In the genomic region with DNA sequence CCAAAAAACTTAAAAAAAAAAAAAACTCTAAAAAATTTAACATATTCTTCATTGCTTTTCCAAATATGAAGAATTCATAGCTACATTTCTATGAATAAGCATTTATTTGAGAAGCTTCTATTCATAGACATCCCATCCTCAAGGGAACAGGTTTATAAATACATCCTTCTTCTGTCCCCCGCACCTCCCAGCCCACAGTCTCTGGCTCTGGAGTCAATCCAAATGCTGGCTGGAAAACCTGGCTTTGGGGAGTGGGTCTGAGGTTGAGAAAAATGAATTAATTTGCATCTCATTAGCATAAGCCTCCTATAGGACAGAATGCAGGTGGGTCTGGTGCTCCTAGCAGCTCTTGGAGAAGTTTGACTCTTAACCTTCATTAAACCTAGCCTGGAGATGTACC, we compare ENCODE assay signal across 22 mouse cellular contexts. TPM values are rescaled to one million over a fixed set of nuclear protein-coding genes. Genes with fewer than 3 reads are reported as not detected.
A peak's percentile ranks its signal among the peaks of the same experiment; 100 is the strongest.
DNase-seq lines count a peak whose midpoint lies in the region; ATAC-seq and TF ChIP-seq lines count a peak whose summit lies in the region.
"Had no signal": no experiment of that assay in that cellular context is flagged by ENCODE, and none has a peak within 500 bp of the region (broad histone marks: within the 10 kb centered on the region; RNA-seq: fewer than 3 reads in every experiment).

No protein-coding gene starts in this region.

- TF ChIP-seq POLR2A in brain, embryonic 14.5 days (IDR thresholded peaks at IDR 0.05; ENCODE audit: borderline replicate concordance, extremely low read depth, insufficient read depth, insufficient read length, poor library complexity, severe bottlenecking), result no peak

- no peaks in the 10 kb centered on the region for H3K4me1 ChIP-seq in hindbrain, embryonic 13.5 days (replicated peaks)
- no peaks in the 10 kb centered on the region for H3K4me1 ChIP-seq in hindbrain, embryonic 12.5 days
- H3K4me1 ChIP-seq in midbrain, embryonic 14.5 days (ENCODE audit: control insufficient read depth, insufficient read depth, low read length), result no peaks in the 10 kb centered on the region
- H3K4me1 ChIP-seq in midbrain, embryonic 15.5 days, result no peaks in the 10 kb centered on the region
- no peaks in the 10 kb centered on the region for H3K4me1 ChIP-seq in forebrain, embryonic 15.5 days
- H3K4me1 ChIP-seq: embryonic facial prominence, embryonic 12.5 days; limb, embryonic 12.5 days; lung, embryonic 15.5 days; midbrain, embryonic 12.5 days had no signal

- DNase-seq in midbrain, embryonic 14.5 days, result peak; percentile 25
- DNase-seq in brain, embryonic 14.5 days (ENCODE audit: low read depth), result peak; percentile 45
- peak; percentile 72 for DNase-seq in right cerebral cortex, postnatal 25 days
- DNase-seq: cerebellum, adult 8-10 months; heart, postnatal 36 days; kidney, adult 18-20 months; liver, embryonic 13.5 days had no signal

- no peaks in the 10 kb centered on the region for H3K36me3 ChIP-seq in hindbrain, embryonic 13.5 days
- 0 out of 2 replicates have a peak, but pooled peaks cover 3% of the 10 kb centered on the region for H3K36me3 ChIP-seq in hindbrain, embryonic 12.5 days
- H3K36me3 ChIP-seq in midbrain, embryonic 14.5 days (ENCODE audit: control insufficient read depth, insufficient read depth, low read length), result no peaks in the 10 kb centered on the region
- H3K36me3 ChIP-seq in midbrain, embryonic 15.5 days (replicated peaks), result no peaks in the 10 kb centered on the region
- no peaks in the 10 kb centered on the region for H3K36me3 ChIP-seq in forebrain, embryonic 15.5 days
- H3K36me3 ChIP-seq: midbrain, embryonic 12.5 days had no signal

- no peak overlapping the region for H3K4me2 ChIP-seq in hindbrain, embryonic 13.5 days
- H3K4me2 ChIP-seq in hindbrain, embryonic 12.5 days (replicated peaks), result no peak overlapping the region
- no peak overlapping the region for H3K4me2 ChIP-seq in midbrain, embryonic 14.5 days (ENCODE audit: low read length)
- H3K4me2 ChIP-seq in midbrain, embryonic 15.5 days, result no peak overlapping the region
- H3K4me2 ChIP-seq in forebrain, embryonic 15.5 days (replicated peaks), result no peak overlapping the region
- H3K4me2 ChIP-seq: embryonic facial prominence, embryonic 12.5 days; heart, embryonic 12.5 days; limb, embryonic 12.5 days; liver, embryonic 13.5 days; lung, embryonic 15.5 days; midbrain, embryonic 12.5 days had no signal

- TF ChIP-seq CTCF in brain, embryonic 14.5 days (IDR thresholded peaks at IDR 0.05; ENCODE audit: borderline replicate concordance, extremely low read depth, insufficient read depth, insufficient read length), result no peak

- ATAC-seq in hindbrain, embryonic 13.5 days (ENCODE audit: low FRiP score), result peak; percentile 26; the same call in 1 of the 2 replicates
- no peak for ATAC-seq in hindbrain, embryonic 12.5 days (ENCODE audit: low FRiP score)
- ATAC-seq in midbrain, embryonic 14.5 days (ENCODE audit: low FRiP score, low TSS enrichment), result no peak
- no peak for ATAC-seq in midbrain, embryonic 15.5 days (replicated peaks)
- no peak for ATAC-seq in forebrain, embryonic 15.5 days (replicated peaks)
- ATAC-seq: forebrain, embryonic 16.5 days had no signal

- H3K9me3 ChIP-seq in hindbrain, embryonic 13.5 days, result no peaks in the 10 kb centered on the region
- no peaks in the 10 kb centered on the region; the same call in 1 of the 2 replicates for H3K9me3 ChIP-seq in hindbrain, embryonic 12.5 days (replicated peaks)
- no peaks in the 10 kb centered on the region for H3K9me3 ChIP-seq in midbrain, embryonic 14.5 days (ENCODE audit: control insufficient read depth, low read length)
- no peaks in the 10 kb centered on the region for H3K9me3 ChIP-seq in midbrain, embryonic 15.5 days
- H3K9me3 ChIP-seq in forebrain, embryonic 15.5 days, result no peaks in the 10 kb centered on the region
- H3K9me3 ChIP-seq: embryonic facial prominence, embryonic 12.5 days; limb, embryonic 12.5 days; liver, embryonic 13.5 days; lung, embryonic 15.5 days; midbrain, embryonic 12.5 days had no signal

- no peaks in the 10 kb centered on the region; the same call in 1 of the 2 replicates for H3K27me3 ChIP-seq in hindbrain, embryonic 13.5 days
- no peaks in the 10 kb centered on the region for H3K27me3 ChIP-seq in hindbrain, embryonic 12.5 days
- no peaks in the 10 kb centered on the region for H3K27me3 ChIP-seq in midbrain, embryonic 14.5 days (ENCODE audit: control insufficient read depth, insufficient read depth, low read length)
- H3K27me3 ChIP-seq in midbrain, embryonic 15.5 days (replicated peaks), result no peaks in the 10 kb centered on the region
- no peaks in the 10 kb centered on the region for H3K27me3 ChIP-seq in forebrain, embryonic 15.5 days
- H3K27me3 ChIP-seq: embryonic facial prominence, embryonic 12.5 days; heart, embryonic 12.5 days; limb, embryonic 12.5 days; liver, embryonic 13.5 days; lung, embryonic 15.5 days; midbrain, embryonic 12.5 days had no signal

- no peak overlapping the region for H3K4me3 ChIP-seq in hindbrain, embryonic 13.5 days
- H3K4me3 ChIP-seq in hindbrain, embryonic 12.5 days, result no peak overlapping the region
- no peak overlapping the region for H3K4me3 ChIP-seq in midbrain, embryonic 14.5 days (replicated peaks; ENCODE audit: low read depth, low read length)
- no peak overlapping the region for H3K4me3 ChIP-seq in midbrain, embryonic 15.5 days
- H3K4me3 ChIP-seq in forebrain, embryonic 15.5 days, result no peak overlapping the region
- H3K4me3 ChIP-seq: embryonic facial prominence, embryonic 12.5 days; erythroblast, embryonic 14.5 days; heart, embryonic 12.5 days; limb, embryonic 12.5 days; liver, embryonic 13.5 days; lung, embryonic 15.5 days; midbrain, embryonic 12.5 days had no signal

- H3K27ac ChIP-seq in hindbrain, embryonic 13.5 days, result no peak overlapping the region
- H3K27ac ChIP-seq in hindbrain, embryonic 12.5 days, result no peak overlapping the region
- H3K27ac ChIP-seq in midbrain, embryonic 14.5 days (replicated peaks; ENCODE audit: low read depth, low read length), result no peak overlapping the region
- H3K27ac ChIP-seq in midbrain, embryonic 15.5 days, result no peak overlapping the region
- no peak overlapping the region for H3K27ac ChIP-seq in forebrain, embryonic 15.5 days (replicated peaks)
- H3K27ac ChIP-seq: embryonic facial prominence, embryonic 12.5 days; kidney, postnatal 0 days; limb, embryonic 12.5 days; liver, embryonic 13.5 days; lung, embryonic 15.5 days; macrophage; midbrain, embryonic 12.5 days had no signal

- 74% methylated on average over 1 of the region's 1 CpGs for WGBS in hindbrain, embryonic 13.5 days
- 83% methylated on average over 1 of the region's 1 CpGs for whole genome bisulfite sequencing in hindbrain, embryonic 12.5 days
- WGBS in midbrain, embryonic 14.5 days, result 68% methylated on average over 1 of the region's 1 CpGs
- WGBS in midbrain, embryonic 15.5 days, result 45% methylated on average over 1 of the region's 1 CpGs
- 21% methylated on average over 1 of the region's 1 CpGs for WGBS in forebrain, embryonic 15.5 days

- no peak overlapping the region for H3K9ac ChIP-seq in hindbrain, embryonic 13.5 days
- H3K9ac ChIP-seq in hindbrain, embryonic 12.5 days, result no peak overlapping the region
- no peak overlapping the region for H3K9ac ChIP-seq in midbrain, embryonic 14.5 days (replicated peaks; ENCODE audit: low read length)
- no peak overlapping the region for H3K9ac ChIP-seq in midbrain, embryonic 15.5 days
- H3K9ac ChIP-seq in forebrain, embryonic 15.5 days (replicated peaks), result no peak overlapping the region
- H3K9ac ChIP-seq: embryonic facial prominence, embryonic 12.5 days; heart, embryonic 12.5 days; limb, embryonic 12.5 days; liver, embryonic 13.5 days; lung, embryonic 15.5 days; midbrain, embryonic 12.5 days had no signal

RNA-seq across cellular contexts. Expression of a gene that starts 16.5 kb away (rescaled TPM):
- polyA plus RNA-seq in hindbrain, embryonic 13.5 days (2015; fragmentation: Nextera tagmentation; extraction: Ambion mirVana), result 2.8 and 2.9 TPM in 2 replicates
- polyA plus RNA-seq in hindbrain, embryonic 12.5 days (2016; fragmentation: Nextera tagmentation; extraction: Ambion mirVana), result 7.9 and 9.5 TPM in 2 replicates
- 1.5 and 4.6 TPM in 2 replicates for polyA plus RNA-seq in midbrain, embryonic 14.5 days (2014; fragmentation: Nextera tagmentation; extraction: Ambion mirVana)
- 4.7 and 5.2 TPM in 2 replicates for polyA plus RNA-seq in midbrain, embryonic 15.5 days (2015; fragmentation: Nextera tagmentation; extraction: Ambion mirVana)
- 4.1 and 6.9 TPM in 2 replicates for polyA plus RNA-seq in brain, embryonic 14.5 days (2012; rRNA removed)
- 4.3 and 4.9 TPM in 2 replicates for polyA plus RNA-seq in forebrain, embryonic 15.5 days (2015; fragmentation: Nextera tagmentation; extraction: Ambion mirVana)
- polyA plus RNA-seq: C2C12, macrophage had no signal

RNA-seq across cellular contexts. Expression of a gene that starts 18.0 kb away (rescaled TPM):
- polyA plus RNA-seq in hindbrain, embryonic 13.5 days (2015; fragmentation: Nextera tagmentation; extraction: Ambion mirVana), result 109 and 115 TPM in 2 replicates
- 101 and 102 TPM in 2 replicates for polyA plus RNA-seq in hindbrain, embryonic 12.5 days (2016; fragmentation: Nextera tagmentation; extraction: Ambion mirVana)
- polyA plus RNA-seq in midbrain, embryonic 14.5 days (2014; fragmentation: Nextera tagmentation; extraction: Ambion mirVana), result 112 and 118 TPM in 2 replicates
- polyA plus RNA-seq in midbrain, embryonic 15.5 days (2015; fragmentation: Nextera tagmentation; extraction: Ambion mirVana), result 124 and 127 TPM in 2 replicates
- polyA plus RNA-seq in brain, embryonic 14.5 days (2012; rRNA removed), result 164 and 199 TPM in 2 replicates
- polyA plus RNA-seq in forebrain, embryonic 15.5 days (2015; fragmentation: Nextera tagmentation; extraction: Ambion mirVana), result 103 and 111 TPM in 2 replicates

RNA-seq across cellular contexts. Expression of a gene that starts 28.1 kb away (rescaled TPM):
- 1.5 and 1.6 TPM in 2 replicates for polyA plus RNA-seq in hindbrain, embryonic 13.5 days (2015; fragmentation: Nextera tagmentation; extraction: Ambion mirVana)
- 0.26 and 0.36 TPM in 2 replicates for polyA plus RNA-seq in hindbrain, embryonic 12.5 days (2016; fragmentation: Nextera tagmentation; extraction: Ambion mirVana)
- polyA plus RNA-seq in midbrain, embryonic 14.5 days (2014; fragmentation: Nextera tagmentation; extraction: Ambion mirVana), result 4.3 and 4.9 TPM in 2 replicates
- 4.4 and 6.1 TPM in 2 replicates for polyA plus RNA-seq in midbrain, embryonic 15.5 days (2015; fragmentation: Nextera tagmentation; extraction: Ambion mirVana)
- polyA plus RNA-seq in brain, embryonic 14.5 days (2012; rRNA removed), result 1.6 and 2.7 TPM in 2 replicates
- polyA plus RNA-seq in forebrain, embryonic 15.5 days (2015; fragmentation: Nextera tagmentation; extraction: Ambion mirVana), result 1.7 and 2.7 TPM in 2 replicates
- polyA plus RNA-seq: C2C12; erythroblast, embryonic 14.5 days; macrophage; small intestine, adult 2 months had no signal

RNA-seq across cellular contexts. Expression of a gene that starts 53.2 kb away (rescaled TPM):
- 5.5 and 5.9 TPM in 2 replicates for polyA plus RNA-seq in hindbrain, embryonic 13.5 days (2015; fragmentation: Nextera tagmentation; extraction: Ambion mirVana)
- polyA plus RNA-seq in hindbrain, embryonic 12.5 days (2016; fragmentation: Nextera tagmentation; extraction: Ambion mirVana), result 9.2 and 10.4 TPM in 2 replicates
- 3.1 and 4.5 TPM in 2 replicates for polyA plus RNA-seq in midbrain, embryonic 14.5 days (2014; fragmentation: Nextera tagmentation; extraction: Ambion mirVana)
- polyA plus RNA-seq in midbrain, embryonic 15.5 days (2015; fragmentation: Nextera tagmentation; extraction: Ambion mirVana), result 6.4 and 6.8 TPM in 2 replicates
- 6.4 and 8.6 TPM in 2 replicates for polyA plus RNA-seq in brain, embryonic 14.5 days (2012; rRNA removed)
- 6.8 and 7.0 TPM in 2 replicates for polyA plus RNA-seq in forebrain, embryonic 15.5 days (2015; fragmentation: Nextera tagmentation; extraction: Ambion mirVana)
